Mouse (Mus musculus) ovary, adult 18-20 months (tissue): ENCODE measurements around the gene Daam2.
A peak's percentile ranks its signal among the peaks of the same experiment; 100 is the strongest.
"Not testable (repeated sequence)": the region's sequence is repeated elsewhere in the genome, so short reads cannot be mapped to it uniquely, and the experiment has no call there.

Experiments
- DNase-seq: peaks from one replicate; pipeline ENCODE4 v3.0.0; 2022; ENCODE audit warnings: low spot score, mixed read lengths

Daam2 gene

DNA sequence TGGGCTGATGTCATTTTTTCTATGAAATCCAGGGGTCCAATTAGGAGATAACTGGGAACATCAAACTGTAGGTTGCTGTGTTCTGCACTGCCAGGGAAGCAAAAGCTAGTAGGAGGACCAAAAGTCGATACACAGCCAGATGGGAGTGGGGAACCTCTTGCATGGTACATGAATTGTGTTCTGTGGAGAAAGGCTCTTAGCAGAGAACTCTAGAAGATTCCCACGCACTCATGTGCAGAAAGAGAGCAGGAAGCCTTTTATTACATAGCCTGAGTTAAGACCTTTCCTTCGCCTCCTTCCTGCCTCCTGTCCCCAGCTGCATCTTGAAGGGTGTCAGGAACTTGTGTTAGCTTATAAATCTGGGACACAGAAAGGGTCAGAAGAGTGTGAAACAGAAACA is 82.3 kb downstream of the Daam2 start:
- no peak for DNase-seq

DNA sequence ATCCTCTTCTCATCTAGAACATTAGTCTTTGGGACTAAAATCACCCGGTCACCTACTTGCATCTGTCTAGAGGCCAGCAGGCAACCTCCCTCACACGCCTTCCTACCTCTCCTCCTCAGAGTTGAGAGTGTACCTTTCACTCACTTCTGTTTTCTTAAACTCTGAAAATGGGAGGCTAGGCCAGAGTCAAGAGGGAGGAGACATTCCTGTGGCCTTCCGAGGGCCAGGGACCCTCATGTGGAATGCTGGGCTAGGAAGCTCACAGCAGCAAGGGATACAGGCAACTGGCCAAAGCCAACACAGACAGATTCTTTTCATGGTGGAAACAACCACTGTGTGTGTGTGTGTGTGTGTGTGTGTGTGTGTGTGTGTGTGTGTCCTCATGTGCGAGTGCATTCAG is 86.8 kb downstream of the Daam2 start:
- DNase-seq: no peak

DNA sequence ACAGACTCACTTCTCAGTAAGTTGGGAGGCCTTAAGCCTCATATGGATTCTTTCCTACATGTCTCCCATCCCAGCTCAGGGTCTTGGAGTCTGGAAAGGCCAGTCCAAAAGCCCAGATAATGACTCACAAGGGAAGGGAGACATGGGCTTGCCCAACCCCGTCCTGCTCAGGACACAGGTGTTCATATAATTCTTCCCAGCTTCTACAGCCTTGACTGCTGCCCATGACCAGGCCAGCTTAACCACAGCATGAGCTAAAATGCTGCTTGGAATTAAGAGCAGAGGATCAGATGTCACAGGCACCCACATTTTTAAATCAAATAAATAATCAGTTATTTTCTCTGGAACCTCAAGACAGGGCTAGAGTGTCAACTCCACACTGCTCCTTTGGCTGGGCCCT is 89.0 kb downstream of the Daam2 start:
- no peak for DNase-seq

DNA sequence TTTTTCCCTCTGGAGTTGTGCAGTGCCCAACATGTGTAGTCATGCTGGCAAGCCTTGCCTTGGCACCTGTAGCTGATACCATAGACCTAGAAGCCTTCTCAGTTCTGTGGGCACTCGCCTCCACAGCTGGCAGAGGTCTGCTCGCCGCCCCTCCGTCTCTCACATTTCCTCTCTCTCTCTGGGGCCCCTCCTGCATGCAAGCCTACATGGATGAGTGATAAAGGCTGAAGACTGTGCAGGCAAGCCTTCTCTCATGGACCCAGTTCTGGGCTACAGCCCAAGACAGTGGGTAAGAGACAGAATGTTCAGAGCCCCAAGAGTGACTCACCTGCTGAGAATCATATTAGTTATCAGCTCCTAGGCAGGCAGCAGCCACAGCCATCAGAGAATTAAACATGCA is 90.1 kb downstream of the Daam2 start:
- DNase-seq: no peak

DNA sequence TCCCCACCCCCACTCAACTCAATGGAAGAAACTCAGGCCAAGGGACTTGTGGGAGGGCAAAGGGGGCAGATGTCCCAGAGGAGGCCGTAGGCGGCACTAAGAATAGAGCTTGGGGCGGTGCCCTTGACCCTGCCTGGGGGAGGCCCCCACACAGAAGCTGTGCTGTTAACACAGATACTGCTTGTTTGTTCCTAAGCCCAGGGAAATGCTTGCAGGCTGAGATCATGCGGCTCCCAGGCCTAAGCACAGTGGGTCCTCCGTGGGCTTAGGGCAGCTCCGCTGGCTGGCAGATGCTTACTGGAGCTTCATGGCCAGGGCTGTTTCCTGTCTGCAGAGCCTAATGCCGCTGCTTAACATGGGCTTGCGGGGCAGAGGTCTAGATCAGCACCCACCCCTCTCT is 91.5 kb downstream of the Daam2 start:
- peak; percentile 64 for DNase-seq

GRCm38 (mm10) chr17:49468223-49468622 is 95.9 kb downstream of the Daam2 start:
- DNase-seq: peak; percentile 30

DNA sequence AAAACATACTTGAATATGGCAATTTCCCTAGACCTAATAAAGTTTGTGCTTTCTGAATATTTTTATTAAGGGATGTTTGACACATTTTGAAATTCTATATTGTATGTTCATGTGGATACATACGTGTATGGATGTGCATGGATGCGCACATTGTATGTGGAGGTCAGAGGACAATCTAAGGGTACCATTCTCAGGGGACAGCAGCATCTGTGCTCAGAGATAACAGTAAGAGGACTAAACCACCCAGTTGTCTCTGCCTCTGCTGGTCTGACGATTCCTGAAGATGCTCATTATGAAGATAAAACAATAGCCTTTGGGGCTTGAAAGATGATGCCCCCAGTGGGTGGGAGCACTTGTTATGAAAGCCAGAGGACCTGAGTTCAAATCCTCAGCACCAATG is 99.3 kb downstream of the Daam2 start:
- no peak for DNase-seq

GRCm38 (mm10) chr17:49458386-49458785 is 105.8 kb downstream of the Daam2 start:
- no peak for DNase-seq

- no peak for DNase-seq
Observed at GRCm38 (mm10) chr17:49457833-49458232, 106.3 kb downstream of the Daam2 start.

DNA sequence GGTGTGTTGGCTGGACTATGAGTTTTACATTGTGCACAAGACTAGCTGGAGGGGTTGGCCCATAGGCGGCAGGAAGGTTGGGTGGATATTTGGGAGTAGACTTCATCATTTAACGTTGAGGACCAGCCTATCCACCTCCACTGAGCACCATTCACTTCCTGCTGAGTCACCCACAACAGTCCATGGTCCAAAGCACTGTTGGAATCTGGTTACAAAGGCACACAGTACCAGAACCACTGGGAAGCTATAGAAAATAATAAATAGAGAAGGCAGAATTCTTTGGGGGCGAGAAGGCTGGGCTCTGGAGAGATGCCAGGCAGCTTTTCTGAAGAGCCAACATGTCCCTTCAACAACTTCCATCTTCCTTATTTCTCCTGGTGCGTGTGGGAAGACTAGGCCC is 107.8 kb downstream of the Daam2 start:
- no peak for DNase-seq

DNA sequence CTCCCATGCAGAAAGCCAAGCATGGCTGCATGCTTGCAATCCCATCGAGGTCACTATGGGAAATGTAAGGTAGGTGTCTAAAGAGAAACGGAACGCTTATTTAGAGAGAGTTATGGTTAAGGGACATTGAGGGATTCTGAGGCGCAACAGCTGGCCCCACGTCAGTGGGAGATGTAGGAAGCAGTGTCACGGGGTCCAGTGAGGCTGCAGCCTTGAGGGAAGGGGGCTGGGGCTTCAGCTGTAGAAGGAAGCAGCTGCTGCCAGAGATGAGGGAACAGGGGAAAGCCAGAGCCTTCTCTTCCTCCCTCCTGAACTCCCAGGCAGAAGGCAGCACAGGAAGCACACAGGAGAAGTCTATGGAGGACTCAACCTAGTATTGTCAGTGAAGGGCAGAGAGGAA is 113.2 kb downstream of the Daam2 start:
- no peak for DNase-seq

DNA sequence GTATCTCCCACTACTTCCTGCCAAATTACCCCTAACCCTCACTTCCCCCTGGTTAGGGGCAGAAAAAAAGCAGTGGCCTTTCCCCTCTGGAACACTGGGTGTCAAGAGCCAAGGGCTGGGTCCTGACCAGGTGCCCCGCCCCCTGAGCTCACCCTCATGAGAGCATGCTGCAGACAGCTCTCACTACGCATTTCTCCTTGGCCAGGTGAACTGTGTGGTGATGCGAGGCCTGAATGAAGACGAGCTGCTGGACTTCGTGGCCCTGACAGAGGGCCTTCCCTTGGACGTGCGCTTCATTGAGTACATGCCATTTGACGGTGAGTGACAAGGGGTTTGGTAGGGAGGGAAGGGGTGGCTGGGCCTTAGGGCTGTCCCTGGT is 114.9 kb downstream of the Daam2 start:
- no peak for DNase-seq

- DNase-seq: no peak
Observed at GRCm38 (mm10) chr17:49448570-49449229, 115.4 kb downstream of the Daam2 start.

DNA sequence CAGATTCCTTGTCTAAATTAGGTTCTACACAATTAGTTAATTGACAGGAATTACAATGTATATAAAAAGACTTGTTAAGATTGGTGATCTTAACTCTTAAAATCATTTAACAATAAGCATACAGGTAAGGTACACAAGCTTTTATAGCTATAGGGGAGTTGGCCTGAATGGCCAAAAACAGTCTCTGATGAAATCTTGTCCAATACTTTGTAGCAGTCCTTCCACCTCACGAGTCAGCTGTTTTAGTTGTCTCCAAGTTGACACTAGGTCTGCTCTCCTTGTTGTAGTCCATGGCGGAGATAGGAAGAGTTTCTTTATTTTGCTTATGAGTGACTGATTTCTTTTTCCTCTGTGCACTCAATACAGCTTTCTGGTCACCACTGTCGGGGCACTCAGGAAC is 121.3 kb downstream of the Daam2 start:
- not testable (repeated sequence) for DNase-seq

GRCm38 (mm10) chr17:49440331-49441130 is 123.6 kb downstream of the Daam2 start:
- no peak for DNase-seq

DNA sequence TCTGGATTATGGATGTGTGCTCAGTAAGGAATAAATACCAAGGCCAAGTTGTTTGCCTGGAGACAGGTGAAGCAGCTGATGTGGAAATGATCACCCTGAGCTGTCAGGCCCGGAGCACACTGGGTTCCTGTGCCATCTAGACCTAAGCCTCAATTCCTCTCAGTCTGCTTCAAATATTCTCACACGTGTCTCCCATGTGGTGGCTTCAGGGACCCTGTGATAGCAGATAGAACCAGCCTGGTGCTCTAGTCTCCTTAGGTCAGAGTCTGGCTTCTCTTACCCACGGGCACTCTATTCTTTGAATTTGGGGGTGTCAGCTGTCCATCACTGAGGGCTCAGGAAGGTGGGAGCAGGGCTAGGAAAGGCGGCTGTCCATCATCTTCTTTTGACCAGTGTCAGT is 124.4 kb downstream of the Daam2 start:
- no peak for DNase-seq

- DNase-seq: no peak
Observed at GRCm38 (mm10) chr17:49438822-49439574, 125.1 kb downstream of the Daam2 start.

GRCm38 (mm10) chr17:49437306-49437705 is 126.8 kb downstream of the Daam2 start:
- not testable (repeated sequence) for DNase-seq

DNA sequence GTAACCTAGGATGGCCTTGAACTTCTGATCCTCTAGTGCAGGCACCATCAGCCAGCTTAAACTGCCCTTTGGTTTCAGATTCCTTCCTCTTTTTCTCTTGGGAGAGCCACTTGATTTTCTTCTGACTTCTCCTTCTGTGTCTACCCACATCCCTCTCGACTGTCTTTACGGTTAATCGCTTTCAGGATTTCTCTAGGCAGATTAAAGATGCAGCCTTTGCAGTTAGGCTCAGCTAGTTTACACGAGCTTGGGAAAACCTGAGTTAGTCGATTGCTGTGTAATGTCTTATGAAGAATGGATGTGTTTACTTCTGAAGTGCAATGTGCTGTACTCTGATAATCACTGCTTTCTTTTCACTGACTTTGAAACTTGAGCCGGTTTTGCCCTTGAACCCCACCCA is 127.5 kb downstream of the Daam2 start:
- no peak for DNase-seq

DNA sequence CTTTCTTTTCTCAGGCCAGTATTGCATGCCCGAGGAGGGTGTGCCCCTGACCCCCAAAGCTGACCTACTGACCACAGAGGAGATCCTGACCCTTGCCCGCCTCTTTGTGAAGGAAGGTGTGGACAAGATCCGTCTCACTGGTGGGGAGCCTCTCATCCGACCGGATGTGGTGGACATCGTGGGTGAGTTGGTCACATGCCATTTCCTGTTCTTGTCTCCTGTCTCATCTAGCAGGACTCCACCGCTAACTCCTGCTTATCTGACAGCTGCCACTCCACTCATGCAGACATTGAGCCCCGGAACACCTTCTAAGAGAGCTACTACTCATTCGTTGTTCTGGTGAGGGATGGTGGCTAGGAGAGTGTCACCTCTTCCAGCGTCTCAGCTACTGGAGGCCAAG is 129.1 kb downstream of the Daam2 start:
- no peak for DNase-seq

- no peak for DNase-seq
Observed at GRCm38 (mm10) chr17:49434236-49434635, 129.9 kb downstream of the Daam2 start.

DNA sequence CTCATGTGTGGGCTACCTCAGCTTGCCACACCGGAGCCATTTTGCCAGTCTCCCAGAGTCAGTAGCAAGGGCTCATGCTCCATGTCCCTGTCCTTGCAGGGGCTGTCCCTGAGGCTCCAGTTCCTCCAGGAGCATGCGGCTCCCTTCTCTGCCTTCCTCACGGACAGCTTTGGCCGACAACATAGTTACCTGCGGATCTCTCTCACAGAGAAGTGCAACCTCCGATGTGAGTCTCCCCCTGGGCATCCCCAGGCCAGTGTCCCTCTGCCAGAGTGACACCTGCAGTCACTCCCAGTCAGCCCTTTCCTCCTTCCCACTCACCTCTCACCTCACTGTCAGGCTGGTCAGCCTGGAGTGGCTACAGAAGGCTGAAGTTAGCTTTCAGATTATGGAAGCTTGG is 131.1 kb downstream of the Daam2 start:
- no peak for DNase-seq

DNA sequence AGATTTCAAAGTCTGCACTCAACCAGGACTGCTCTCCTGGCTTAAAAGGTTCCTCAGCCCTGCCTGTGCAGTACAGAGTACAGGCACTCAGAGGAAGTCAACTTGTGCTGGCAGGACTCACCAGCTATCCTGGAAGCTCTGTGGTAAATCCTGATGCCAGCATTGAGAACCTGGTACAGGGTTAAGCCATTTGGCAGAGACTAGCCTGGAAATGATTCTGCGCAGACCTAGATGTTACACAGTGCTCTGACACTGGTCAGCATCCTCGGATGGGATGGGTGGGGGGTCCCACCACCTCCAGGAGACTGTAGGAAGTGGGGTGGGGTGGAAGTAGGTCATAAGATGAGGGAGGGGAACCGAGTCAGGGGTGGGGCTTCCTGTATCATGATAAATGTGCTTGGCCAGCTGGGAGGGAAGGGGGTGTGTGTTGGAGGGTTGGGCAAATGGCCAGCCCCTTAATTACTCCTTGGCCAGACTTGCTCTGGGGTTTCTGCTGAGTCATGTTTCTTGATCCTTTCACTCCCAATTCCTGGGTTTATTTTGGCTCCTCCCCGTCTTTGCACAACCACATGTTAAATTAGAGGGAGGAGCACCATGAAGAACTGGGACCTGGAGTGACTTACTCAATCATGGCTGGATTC is 132.0 kb downstream of the Daam2 start:
- DNase-seq: peak; percentile 49
